Mouse (Mus musculus) small intestine, adult 2 months (tissue): Measurements from ENCODE around the gene Ctf2.

Experiments used
- CTCF ChIP-seq: fragments of 200-500 bp; IDR thresholded peaks from 2 replicates; pipeline ENCODE4 v1.5.1; 2012; ENCODE audit warnings: low read depth, mild to moderate bottlenecking, control low read depth, inconsistent platforms, low read length, moderate library complexity, mixed read lengths; ENCODE audit not compliant: insufficient replicate concordance, insufficient read length; ENCODE audit errors: extremely low read depth
- POLR2A ChIP-seq: fragments of 200-500 bp; IDR thresholded peaks from 2 replicates; pipeline ENCODE4 v1.6.1; 2012; ENCODE audit warnings: low read depth, mild to moderate bottlenecking, control low read depth, inconsistent platforms, low read length, moderate library complexity

- TF ChIP-seq CTCF (no peak), POLR2A (no peak)
Measured at GRCm38 (mm10) chr7:127753741-127754140, 21.8 kb upstream of the Ctf2 start.
